Mouse (Mus musculus) left cerebral cortex, adult 18-20 months (tissue): ENCODE measurements around the gene Tcp10b. TPM values are rescaled to one million over a fixed set of nuclear protein-coding genes. Genes with fewer than 3 reads are reported as not detected.
A peak's percentile ranks its signal among the peaks of the same experiment; 100 is the strongest.
"Not testable (repeated sequence)": the region's sequence is repeated elsewhere in the genome, so short reads cannot be mapped to it uniquely, and the experiment has no call there.

Experiments used
- DNase-seq, 2 experiments: peaks; one replicate each; pipeline ENCODE4 v3.0.0; 2021 to 2022; ENCODE audit warnings: low spot score in 2 of 2, mixed read lengths in 1 of 2
- long read RNA-seq, 2 experiments: library from polyadenylated mRNA; stranded (forward); transcript quantifications; one replicate each; pipeline ENCODE4 v2.0.0; 2021
- total RNA-seq, 2 experiments: library from RNA; stranded (reverse); gene quantifications; 2 replicates each; pipeline ENCODE4 v1.2.3; 2021

The Tcp10b gene
- under 1 TPM; 0.73 to 0.91 TPM for total RNA-seq
- long read RNA-seq, experiment 1 = 0 reads
- long read RNA-seq, experiment 2 = 0 reads

DNA sequence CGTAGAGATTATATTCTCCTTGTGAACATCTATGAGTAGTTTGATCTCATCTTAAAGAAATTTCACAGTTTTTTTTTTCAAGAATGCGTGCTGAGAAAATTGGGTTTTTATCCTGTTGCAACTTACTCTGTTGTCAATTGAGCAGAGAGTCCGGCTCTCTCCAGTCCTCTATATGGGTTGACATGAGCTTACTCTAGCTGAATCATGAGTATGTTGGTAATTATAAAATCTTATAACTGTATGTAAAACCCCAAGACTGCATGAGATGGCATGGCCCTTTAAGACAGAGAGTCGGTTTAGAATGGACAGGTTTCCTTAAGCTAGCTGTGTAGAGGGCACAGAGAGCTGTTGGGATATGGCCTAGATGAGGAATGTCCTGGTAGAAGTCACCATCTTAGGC lies at the start of gene Tcp10b:
Gene Tcp10b, plus strand, starts transcription at position 301 of the 400 bp plus-strand sequence.
- DNase-seq = not testable (repeated sequence)

DNA sequence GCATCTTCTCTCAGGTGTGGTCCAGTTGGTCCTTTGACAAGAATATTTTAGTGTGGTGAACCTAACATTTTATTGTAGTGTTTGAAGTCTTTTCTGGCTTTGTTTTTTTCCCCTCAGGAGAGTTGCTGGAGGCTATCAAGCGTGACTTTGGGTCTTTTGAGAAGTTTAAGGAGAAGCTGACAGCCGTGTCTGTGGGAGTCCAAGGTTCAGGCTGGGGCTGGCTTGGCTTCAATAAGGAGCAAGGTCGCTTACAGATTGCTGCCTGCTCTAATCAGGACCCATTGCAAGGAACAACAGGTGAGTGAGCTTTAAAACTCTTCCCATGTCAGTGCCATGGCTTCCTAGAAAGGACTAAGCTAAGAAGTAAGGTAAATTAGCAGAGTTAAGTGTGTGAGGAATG lies 47.6 kb upstream of the Tcp10b start:
- no peak for DNase-seq

DNA sequence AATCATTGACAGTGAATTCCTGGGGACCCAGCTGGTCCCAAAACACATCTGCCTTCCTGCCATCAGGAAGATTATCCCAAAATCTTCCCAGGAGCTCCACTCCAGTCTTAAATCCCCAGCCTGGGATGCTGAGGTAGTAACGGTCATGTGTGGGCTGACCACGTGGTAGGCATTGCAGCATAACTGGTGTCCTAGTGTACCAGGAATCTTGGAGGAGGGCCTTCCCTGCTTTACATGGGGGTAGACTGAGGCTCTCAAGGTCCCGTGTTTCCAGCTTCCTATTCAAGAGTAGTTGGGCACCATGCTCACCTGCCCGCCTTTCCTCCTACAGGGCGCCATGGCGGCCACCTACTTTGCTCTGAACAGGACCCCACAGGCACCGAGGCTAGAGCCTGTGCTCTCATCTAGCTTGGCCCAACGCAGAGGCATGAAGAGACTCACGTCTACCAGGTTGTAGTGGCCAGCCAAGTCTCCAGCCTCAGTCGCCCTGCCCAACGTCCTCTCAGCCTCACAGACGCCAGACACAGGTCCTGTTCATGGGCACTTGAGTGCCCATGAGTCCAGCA lies 24.2 kb upstream of the Tcp10b start:
- not testable (repeated sequence) for DNase-seq

DNA sequence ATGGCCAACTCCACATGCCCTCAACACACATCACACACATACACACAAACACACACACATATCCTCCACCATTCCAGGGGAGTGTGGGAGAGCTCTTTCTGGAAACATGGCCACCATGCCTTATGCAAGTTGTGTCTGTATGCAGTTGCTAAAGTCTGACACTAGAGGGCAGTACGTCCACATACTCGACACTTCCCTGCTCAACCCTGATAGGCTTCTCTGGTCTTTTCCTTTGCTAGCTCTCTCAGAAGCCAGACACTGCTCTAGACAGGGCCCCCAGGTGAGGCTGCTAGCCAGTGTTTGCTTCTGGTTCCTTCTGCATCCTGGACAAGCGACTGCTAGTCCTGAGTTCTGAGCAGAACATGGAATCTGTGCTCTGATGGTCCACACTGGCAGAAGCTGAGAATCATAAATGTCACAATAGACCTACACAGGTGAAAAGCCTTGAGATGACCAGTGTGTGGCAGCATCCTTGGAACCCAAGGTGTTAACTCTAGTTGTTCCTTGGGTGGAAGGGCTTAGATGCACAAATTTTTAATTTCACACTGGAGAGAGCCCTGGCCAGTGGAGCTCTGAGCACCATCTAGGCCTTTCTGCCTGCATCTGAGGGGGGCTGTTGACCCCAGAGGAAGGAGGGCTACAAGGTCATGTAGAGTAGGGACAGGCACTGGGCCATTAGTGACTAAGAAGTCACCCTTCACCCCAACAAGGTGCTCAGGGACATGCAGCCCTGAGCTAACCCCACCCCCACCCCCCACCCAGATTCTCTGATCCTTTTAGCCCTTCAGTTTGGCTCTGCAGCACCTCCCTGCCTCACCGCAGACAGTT lies 16.8 kb upstream of the Tcp10b start:
- peak; percentile 44 to 59 for DNase-seq

DNA sequence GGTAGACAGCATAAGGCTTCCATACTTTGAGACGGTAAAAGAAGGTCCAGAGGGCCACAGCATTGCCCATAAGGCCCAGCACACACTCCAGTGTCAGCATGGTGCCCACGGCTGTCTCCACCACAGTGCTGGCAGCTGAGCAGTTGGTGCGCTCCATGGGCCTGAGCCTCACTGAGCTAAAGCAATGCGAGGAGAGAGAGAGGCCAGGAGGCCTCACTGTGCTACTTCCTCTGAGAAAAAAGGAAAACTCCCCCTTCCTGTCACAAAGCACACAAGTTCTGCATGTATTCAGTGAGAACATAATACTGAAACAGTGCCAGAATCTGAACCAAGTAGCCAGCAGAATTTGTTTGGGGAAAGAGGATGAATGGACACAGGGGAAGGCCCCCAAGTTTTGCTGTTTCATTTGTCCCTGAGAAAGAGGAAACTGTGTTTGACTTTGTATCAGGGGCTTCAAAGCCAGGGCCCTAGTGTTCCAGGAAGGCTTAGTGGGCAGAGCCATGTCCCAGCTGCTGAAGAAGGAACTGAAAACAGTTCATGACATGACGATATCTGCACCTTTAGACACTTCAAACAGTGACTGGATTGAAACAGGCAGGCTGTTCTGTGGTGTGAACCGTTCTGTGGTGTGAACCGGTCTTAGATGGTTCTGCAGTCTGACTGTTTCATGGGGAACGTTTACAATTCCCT lies 8.6 kb upstream of the Tcp10b start, which contains the start of gene Gpr31b:
Gene Gpr31b, minus strand, starts transcription at position 173 of the 690 bp plus-strand sequence.
- not testable (repeated sequence) for DNase-seq

DNA sequence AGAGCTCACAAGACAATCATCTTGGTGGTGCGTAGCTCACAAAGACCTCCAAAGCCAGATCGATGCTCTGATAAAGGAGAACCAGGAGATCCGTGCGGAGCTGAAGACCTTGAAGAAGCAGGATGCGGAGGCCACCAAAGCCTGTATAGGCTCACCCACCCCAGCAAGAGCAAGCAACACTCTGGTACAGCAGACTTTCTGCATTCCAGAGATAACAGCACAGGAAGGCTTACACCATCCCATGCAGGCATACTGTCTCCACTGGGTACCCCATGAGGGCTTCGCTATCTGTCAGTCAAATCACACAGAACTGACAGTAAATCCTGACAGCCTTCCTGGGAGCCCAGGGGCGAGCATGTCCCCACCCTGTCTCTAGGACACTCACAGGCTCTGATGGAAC lies 2.0 kb downstream of the Tcp10b start:
- not testable (repeated sequence) for DNase-seq

DNA sequence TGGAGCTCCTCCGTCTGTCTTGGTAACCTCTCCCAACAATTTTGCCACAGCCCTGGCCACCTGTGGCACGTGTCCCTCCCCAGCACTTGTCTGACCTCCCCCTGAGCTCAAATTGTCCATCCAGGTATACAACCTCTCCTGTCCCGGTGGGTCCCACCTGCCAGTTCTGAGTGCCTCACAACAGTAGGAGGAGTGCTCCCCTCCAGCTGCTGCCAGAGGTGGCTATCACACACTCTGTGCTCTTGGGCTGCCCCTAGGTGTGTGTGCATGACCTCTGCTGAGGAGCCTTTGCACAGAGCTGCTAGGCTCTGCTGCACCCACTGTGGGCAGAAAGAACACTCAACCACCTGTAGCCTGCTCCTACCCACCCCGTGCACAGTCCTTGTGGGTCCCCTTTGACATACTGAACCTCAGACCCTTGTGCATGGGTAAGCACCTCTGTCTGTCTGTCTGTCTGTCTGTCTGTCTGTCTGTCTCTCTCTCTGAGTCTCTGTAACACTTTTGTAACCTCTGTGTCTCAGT lies 7.0 kb downstream of the Tcp10b start:
- DNase-seq = not testable (repeated sequence)

DNA sequence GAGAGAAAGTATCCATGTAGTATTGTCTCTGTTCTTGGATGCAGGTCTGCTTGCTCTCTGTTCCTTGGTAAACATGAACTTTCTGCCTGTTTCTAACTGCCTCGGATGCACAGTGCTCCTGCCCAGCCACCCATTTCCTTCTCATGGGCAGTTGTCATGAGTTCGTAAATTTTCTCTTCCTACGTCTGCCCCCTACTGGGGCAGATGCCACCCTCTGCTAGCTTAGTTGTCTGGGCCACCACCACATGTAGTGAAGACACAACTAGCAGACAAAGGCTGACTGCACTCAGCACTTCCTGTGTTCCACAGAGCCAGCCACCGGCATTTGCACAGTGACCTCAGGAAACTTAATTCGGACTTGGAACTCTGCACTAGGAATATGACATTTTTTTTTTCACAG lies 8.3 kb downstream of the Tcp10b start:
- not testable (repeated sequence) for DNase-seq

DNA sequence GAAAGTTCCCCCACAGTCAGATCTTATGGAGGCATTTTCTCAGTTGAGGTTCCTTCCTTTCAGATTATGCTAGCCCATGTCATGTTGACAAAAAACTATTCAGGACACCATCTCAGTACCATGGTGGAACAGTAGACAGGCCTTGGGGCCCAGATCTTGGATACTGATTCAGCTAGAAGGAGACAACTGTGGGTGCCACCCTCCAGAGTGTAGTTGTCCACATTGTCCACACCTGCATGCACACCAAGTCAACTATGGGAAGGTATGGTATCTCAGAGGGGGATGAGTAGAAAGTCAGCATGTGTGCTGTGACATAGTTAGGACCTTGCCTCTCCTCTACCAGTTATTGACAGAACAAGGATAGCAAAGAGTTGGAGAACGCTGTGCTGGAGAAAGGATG lies 30.6 kb downstream of the Tcp10b start:
- DNase-seq = not testable (repeated sequence)

DNA sequence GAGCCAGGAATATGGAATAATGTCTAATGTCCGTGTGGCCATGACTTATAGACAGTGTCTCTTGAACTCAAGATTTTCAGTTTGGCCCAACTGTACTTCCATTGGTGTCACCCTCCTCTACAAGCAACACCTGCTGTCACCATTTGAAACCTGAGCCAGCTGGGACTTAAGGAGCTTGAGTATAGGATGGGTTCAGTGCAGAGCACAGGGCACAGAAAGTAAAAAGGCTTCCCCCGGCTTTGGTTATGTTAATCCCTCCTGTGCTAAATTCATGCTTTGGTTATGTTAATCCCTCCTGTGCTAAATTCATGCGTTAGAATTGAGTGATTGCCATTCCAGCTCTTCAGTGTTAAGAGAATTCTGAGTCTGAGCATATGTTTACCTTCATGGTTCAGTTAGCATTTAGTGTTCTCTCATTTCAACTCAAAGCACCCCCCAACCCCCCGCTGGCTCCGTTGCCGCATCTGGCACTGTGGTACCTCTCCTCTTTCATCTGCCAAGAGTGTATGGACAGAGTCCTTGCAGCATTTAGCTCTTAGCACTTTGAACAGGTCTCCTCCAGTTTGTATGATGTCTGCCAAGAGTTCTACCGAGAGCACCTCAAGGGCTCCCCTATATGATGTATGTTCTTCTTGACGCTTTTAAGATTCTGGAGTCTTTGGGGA lies 31.3 kb downstream of the Tcp10b start:
- DNase-seq = not testable (repeated sequence)

DNA sequence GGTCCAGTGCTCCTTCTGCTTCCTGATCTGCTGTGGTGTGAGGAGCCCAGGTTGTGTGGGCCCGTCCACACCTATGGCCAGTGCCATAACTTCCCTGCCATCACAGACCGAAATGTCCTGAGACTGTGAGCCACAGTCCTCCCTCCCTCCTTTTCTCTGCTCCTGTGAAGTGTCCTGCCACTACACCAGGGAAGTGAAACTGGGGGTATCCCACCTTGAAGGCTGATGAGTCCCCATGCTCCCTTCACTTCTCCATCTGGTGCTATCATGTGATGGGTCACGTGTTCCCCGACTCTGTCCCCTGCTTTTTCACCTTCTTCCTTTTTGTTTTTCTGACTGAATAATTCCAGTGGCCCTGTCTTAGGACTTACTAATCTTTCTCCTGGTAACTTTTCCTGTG lies 32.1 kb downstream of the Tcp10b start:
- not testable (repeated sequence) for DNase-seq

DNA sequence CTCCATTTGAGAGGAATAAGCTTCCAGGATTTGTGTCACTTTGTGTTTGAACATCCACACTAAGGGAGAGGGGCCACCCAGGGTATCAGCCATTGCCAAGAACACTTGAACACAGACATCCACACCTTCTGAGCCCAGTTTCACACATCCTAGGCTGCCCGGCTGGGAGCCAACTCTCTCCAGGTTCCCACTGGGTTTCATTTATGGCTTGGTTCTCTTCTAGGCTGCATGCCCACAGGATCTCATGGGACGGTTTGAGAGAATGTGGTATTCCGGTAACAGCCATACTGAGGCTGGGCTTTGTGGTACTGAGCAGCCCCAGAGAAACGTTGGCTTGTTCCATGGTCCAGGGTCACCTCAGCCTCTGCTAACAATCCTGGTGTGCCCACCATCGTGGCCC lies 45.7 kb downstream of the Tcp10b start:
- DNase-seq = peak; percentile 4 to 13

DNA sequence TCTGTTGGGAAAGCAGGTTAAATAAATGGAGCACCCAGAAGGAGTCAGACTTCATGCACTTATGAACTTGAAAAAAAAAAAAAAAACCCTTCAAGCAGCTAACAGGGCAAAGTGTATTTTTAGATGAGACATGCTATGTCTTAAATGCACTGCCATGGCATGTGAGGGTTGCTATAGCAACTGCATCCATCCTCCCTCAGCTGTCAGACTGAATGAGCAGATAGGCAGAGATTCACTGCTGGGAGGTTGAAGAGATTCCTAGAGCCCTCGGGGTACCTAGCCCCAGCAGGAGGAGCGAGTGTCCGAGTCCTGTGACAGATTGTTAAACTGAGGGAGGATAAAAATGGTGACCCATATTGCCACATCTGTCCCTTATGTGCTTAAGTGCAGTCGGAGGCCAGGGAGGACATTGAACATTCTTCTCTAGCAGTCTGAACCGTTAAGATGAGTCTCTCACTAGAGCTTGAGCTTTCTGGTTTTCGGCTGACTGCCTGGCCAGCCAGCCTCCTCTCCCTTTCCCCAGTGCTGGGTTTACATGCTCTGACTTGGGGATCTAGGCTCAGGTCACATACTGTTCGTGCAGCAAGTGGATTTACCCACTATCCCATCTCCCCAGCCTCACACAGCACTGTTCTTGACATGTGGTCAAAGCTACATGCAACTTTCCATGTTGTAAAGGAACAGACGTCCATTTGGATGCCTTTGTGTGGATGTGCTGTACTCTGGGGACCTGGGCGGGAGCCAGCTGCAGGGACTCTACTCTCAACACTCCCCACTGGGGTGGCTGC lies 51.8 kb downstream of the Tcp10b start:
- DNase-seq = not testable (repeated sequence)

DNA sequence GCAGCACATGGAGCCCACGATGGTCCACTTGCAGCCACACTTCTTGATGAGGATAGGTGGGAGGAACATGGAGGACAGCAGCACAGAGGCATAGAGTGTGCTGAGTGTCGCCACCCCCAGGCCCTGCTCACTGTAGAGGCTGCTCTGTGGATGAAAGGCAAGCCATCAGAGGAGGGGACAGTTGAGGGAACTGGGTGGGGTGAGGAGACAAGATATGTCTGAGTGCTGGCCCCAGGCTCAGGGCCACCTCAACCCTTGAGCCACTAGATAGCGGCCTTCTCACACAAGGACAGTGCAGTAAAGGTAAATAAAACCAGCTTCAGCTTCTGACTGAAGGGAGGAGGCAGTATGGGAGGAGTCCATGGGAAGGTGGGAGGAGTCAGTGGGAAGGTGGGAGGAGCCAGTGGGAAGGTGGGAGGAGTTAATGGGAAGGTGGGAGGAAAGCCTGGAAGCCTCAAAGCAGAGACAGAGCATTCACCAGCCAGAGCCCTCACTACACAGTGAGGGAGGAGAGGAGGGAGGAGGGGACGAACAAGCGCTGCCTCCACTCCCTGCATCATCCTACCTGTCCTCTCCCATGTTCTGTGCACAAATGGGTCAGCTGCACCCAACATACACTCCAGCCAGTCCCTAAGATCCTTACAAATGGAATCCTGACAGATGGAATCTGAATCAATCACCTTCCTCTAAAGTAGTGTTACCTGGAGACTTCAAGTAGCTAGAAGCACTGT lies 62.6 kb downstream of the Tcp10b start:
- DNase-seq = not testable (repeated sequence)

DNA sequence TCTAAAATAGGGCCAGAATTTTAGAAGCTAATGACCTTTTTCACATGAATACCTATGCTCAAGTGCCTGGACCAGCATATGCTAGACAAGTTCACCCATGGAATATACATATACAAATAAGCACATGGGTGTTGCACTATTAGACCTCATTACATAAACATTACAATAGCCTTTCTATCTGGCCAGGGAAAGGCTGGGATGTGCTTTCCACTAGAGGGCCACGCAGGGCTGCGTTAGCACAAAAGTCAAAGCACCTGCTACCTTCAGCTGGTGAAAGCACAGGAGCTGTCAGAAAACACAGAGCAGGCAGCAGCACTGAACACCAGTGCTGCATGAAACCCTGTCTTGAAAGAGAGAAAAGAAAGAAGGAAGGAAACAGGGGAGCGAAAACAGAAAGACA lies 63.3 kb downstream of the Tcp10b start:
- DNase-seq = not testable (repeated sequence)

DNA sequence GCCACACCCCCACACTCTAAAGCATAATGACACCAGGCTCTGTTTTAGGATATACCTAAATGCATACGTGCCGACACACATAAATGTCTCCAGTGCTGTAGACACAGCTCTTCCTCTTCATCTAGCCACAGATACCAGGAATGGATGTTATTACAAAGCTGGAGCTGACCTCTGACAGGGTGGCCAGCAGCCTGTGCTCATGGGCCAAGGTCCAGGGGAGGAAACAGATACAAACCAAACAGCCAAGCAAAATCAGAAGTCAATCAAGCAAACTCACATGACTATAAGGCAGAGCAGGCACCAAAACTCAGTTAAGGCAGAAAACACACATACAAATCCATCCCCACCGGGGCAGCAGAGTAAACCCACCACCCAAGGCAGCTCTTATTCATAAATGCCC lies 68.4 kb downstream of the Tcp10b start:
- not testable (repeated sequence) for DNase-seq

DNA sequence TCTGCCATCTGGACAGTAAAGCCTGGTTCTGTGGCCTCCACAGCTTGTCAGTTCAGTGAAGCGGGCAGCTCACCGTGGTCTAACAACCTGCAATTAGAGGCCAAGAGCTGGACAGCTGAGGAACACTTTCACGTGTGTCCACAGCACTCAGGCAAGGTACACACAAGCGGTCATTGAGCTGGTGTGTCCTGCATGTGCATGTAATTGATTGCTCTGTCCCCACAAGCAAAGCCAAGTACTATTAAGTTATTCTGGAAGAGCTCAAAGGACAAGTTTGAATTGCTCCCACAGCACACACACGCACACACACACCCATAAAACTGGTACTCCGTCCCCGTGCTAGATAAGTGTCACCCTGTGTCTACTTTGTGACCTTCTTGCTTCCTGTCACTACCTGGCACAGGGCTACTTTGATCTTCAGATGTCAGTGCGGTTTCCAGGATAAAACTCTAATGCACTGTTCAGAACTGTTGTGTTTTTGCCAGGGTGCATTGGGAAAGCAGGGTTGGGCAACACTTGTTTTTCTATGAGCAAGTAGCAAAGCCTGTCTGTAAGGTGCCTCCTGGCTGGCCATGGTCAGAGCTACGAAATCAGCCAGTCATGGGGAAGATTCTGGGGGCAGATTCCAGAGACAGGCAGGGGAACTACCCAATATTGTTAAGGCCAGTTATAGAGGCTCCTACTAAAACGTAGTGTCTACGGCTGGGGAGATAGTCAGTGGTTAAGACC lies 69.0 kb downstream of the Tcp10b start:
- DNase-seq = not testable (repeated sequence)

DNA sequence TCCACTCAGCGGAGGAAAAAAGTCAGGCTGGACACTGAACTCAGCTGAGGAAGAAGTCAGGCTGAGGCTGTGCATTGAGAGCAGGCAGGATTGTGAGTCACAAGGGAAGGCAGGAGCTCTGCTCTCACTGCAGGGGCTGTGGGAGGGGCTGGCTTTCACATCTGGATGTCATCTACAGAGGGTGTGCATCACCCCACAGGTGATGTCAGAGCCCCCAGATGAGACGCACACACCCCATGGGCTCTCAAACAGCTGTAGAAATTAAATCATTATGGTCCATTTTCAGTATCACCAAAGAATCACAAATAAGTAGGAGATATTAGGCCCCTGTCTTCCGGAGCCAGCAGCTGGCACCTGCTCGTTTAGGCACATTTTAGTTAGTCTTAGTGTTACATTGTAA lies 70.8 kb downstream of the Tcp10b start, which contains the start of gene Unc93a:
Gene Unc93a, minus strand, starts transcription at position 101 of the 400 bp plus-strand sequence.
- not testable (repeated sequence) for DNase-seq
